8 mouse cellular contexts compared by ENCODE assay signal in the genomic region with DNA sequence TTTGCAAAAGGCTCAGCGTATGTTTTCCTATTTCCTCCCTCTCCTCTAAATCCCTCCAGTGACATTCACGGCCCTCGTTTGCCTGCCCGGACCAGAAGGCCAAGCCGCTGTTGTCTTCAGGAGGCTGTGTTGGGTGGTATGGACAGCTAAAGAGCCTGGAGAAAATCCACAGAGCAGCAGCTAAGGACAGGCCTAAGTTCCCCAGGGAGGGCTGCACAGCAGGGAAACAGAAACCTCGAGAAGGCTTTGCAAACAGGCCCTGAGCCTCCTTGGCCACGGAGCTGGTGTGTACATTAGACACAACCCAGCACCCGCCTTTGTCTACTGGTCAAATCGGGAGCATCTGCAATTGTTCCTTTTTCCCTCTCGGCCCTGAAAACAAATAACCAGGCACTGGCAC. TPM values are rescaled to one million over a fixed set of nuclear protein-coding genes. Genes with fewer than 3 reads are reported as not detected.
DNase-seq lines count a peak whose midpoint lies in the region; ATAC-seq lines count a peak whose summit lies in the region.

No protein-coding gene starts in this region.

- H3K36me3 ChIP-seq in kidney, embryonic 15.5 days, result no peaks in the 10 kb centered on the region
- H3K36me3 ChIP-seq in embryonic facial prominence, embryonic 13.5 days, result no peaks in the 10 kb centered on the region
- H3K36me3 ChIP-seq in intestine, embryonic 15.5 days, result no peaks in the 10 kb centered on the region
- H3K36me3 ChIP-seq in neural tube, embryonic 13.5 days, result no peaks in the 10 kb centered on the region

- no peak overlapping the region for H3K27ac ChIP-seq in kidney, embryonic 15.5 days
- H3K27ac ChIP-seq in embryonic facial prominence, embryonic 13.5 days, result no peak overlapping the region
- H3K27ac ChIP-seq in intestine, embryonic 15.5 days, result no peak overlapping the region
- H3K27ac ChIP-seq in neural tube, embryonic 13.5 days (replicated peaks), result no peak overlapping the region

- H3K9ac ChIP-seq in kidney, embryonic 15.5 days, result no peak overlapping the region
- peak overlapping the region; percentile 75 for H3K9ac ChIP-seq in embryonic facial prominence, embryonic 13.5 days
- H3K9ac ChIP-seq in intestine, embryonic 15.5 days, result no peak overlapping the region
- H3K9ac ChIP-seq in neural tube, embryonic 13.5 days, result peak overlapping the region; percentile 60; the same call in 1 of the 2 replicates

- H3K4me3 ChIP-seq in kidney, embryonic 15.5 days (replicated peaks), result peak overlapping the region; percentile 45; the same call in 1 of the 2 replicates
- peak overlapping the region; percentile 52 for H3K4me3 ChIP-seq in embryonic facial prominence, embryonic 13.5 days
- H3K4me3 ChIP-seq in intestine, embryonic 15.5 days (replicated peaks), result no peak overlapping the region
- H3K4me3 ChIP-seq in neural tube, embryonic 13.5 days, result peak overlapping the region; percentile 36

- no peaks in the 10 kb centered on the region for H3K9me3 ChIP-seq in kidney, embryonic 15.5 days (replicated peaks)
- H3K9me3 ChIP-seq in embryonic facial prominence, embryonic 13.5 days, result no peaks in the 10 kb centered on the region
- H3K9me3 ChIP-seq in intestine, embryonic 15.5 days, result no peaks in the 10 kb centered on the region
- H3K9me3 ChIP-seq in neural tube, embryonic 13.5 days, result no peaks in the 10 kb centered on the region; the same call in 1 of the 2 replicates

- peaks cover 100% of the 10 kb centered on the region for H3K27me3 ChIP-seq in kidney, embryonic 15.5 days
- H3K27me3 ChIP-seq in embryonic facial prominence, embryonic 13.5 days, result peaks cover 100% of the 10 kb centered on the region
- peaks cover 98% of the 10 kb centered on the region for H3K27me3 ChIP-seq in intestine, embryonic 15.5 days (replicated peaks)
- H3K27me3 ChIP-seq in neural tube, embryonic 13.5 days, result peaks cover 100% of the 10 kb centered on the region

- peak overlapping the region; percentile 77; the same call in 1 of the 2 replicates for H3K4me2 ChIP-seq in kidney, embryonic 15.5 days
- H3K4me2 ChIP-seq in embryonic facial prominence, embryonic 13.5 days, result peak overlapping the region; percentile 82
- H3K4me2 ChIP-seq in intestine, embryonic 15.5 days (replicated peaks), result peak overlapping the region; percentile 79; the same call in 1 of the 2 replicates
- peak overlapping the region; percentile 55 for H3K4me2 ChIP-seq in neural tube, embryonic 13.5 days

- WGBS in kidney, embryonic 15.5 days, result 21% methylated on average over 10 of the region's 10 CpGs
- WGBS in embryonic facial prominence, embryonic 13.5 days, result 20% methylated on average over 10 of the region's 10 CpGs
- 32% methylated on average over 10 of the region's 10 CpGs for WGBS in intestine, embryonic 15.5 days
- 4% methylated on average over 10 of the region's 10 CpGs for WGBS in neural tube, embryonic 13.5 days

- H3K4me1 ChIP-seq in kidney, embryonic 15.5 days, result peaks cover 57% of the 10 kb centered on the region
- H3K4me1 ChIP-seq in embryonic facial prominence, embryonic 13.5 days, result peaks cover 54% of the 10 kb centered on the region
- H3K4me1 ChIP-seq in intestine, embryonic 15.5 days (replicated peaks), result peaks cover 51% of the 10 kb centered on the region
- peaks cover 53% of the 10 kb centered on the region for H3K4me1 ChIP-seq in neural tube, embryonic 13.5 days (replicated peaks)

- no peak for DNase-seq in kidney, postnatal 25 days
- DNase-seq in urinary bladder, postnatal 4 days (ENCODE audit: low spot score in 2 of 2), result no peak
- no peak for DNase-seq in cerebellum, adult 18-20 months
- DNase-seq in spleen, adult 18-20 months, result no peak

- ATAC-seq in kidney, embryonic 15.5 days (replicated peaks; ENCODE audit: low FRiP score), result no peak
- no peak for ATAC-seq in embryonic facial prominence, embryonic 13.5 days (ENCODE audit: insufficient number of reproducible peaks, insufficient read depth, low FRiP score, low TSS enrichment, low read depth)
- no peak for ATAC-seq in intestine, embryonic 15.5 days
- no peak for ATAC-seq in neural tube, embryonic 13.5 days (ENCODE audit: low read depth)

RNA-seq across cellular contexts. Expression of gene Tbx1, which starts 4.8 kb away (rescaled TPM):
- 0.28 and 0.40 TPM in 2 replicates for polyA plus RNA-seq in kidney, embryonic 15.5 days (2015; fragmentation: Nextera tagmentation; extraction: Ambion mirVana)
- polyA plus RNA-seq in embryonic facial prominence, embryonic 13.5 days (2015; fragmentation: Nextera tagmentation; extraction: Ambion mirVana), result 7.9 and 8.3 TPM in 2 replicates
- polyA plus RNA-seq in intestine, embryonic 15.5 days (2015; fragmentation: Nextera tagmentation; extraction: Ambion mirVana), result 0.23 and 0.49 TPM in 2 replicates
- polyA plus RNA-seq in neural tube, embryonic 13.5 days (2015; fragmentation: Nextera tagmentation; extraction: Ambion mirVana), result 1.5 and 2.2 TPM in 2 replicates

RNA-seq across cellular contexts. Expression of gene Gp1bb, which starts 36.5 kb away (rescaled TPM):
- polyA plus RNA-seq in kidney, embryonic 15.5 days (2015; fragmentation: Nextera tagmentation; extraction: Ambion mirVana), result 0.93 and 1.6 TPM in 2 replicates
- 2.2 and 3.2 TPM in 2 replicates for polyA plus RNA-seq in embryonic facial prominence, embryonic 13.5 days (2015; fragmentation: Nextera tagmentation; extraction: Ambion mirVana)
- polyA plus RNA-seq in intestine, embryonic 15.5 days (2015; fragmentation: Nextera tagmentation; extraction: Ambion mirVana), result 2.2 and 2.5 TPM in 2 replicates
- polyA plus RNA-seq in neural tube, embryonic 13.5 days (2015; fragmentation: Nextera tagmentation; extraction: Ambion mirVana), result 9.5 and 13.6 TPM in 2 replicates

RNA-seq across cellular contexts. Expression of gene Gm49601, which starts 40.6 kb away (rescaled TPM):
- polyA plus RNA-seq in kidney, embryonic 15.5 days (2015; fragmentation: Nextera tagmentation; extraction: Ambion mirVana), result 1.5 and 4.3 TPM in 2 replicates
- 4.5 and 7.4 TPM in 2 replicates for polyA plus RNA-seq in embryonic facial prominence, embryonic 13.5 days (2015; fragmentation: Nextera tagmentation; extraction: Ambion mirVana)
- polyA plus RNA-seq in intestine, embryonic 15.5 days (2015; fragmentation: Nextera tagmentation; extraction: Ambion mirVana), result 3.5 and 4.3 TPM in 2 replicates
- 14.1 and 19.2 TPM in 2 replicates for polyA plus RNA-seq in neural tube, embryonic 13.5 days (2015; fragmentation: Nextera tagmentation; extraction: Ambion mirVana)

RNA-seq across cellular contexts. Expression of gene Sept5, which starts 44.1 kb away (rescaled TPM):
- polyA plus RNA-seq in kidney, embryonic 15.5 days (2015; fragmentation: Nextera tagmentation; extraction: Ambion mirVana), result 16.3 and 17.1 TPM in 2 replicates
- polyA plus RNA-seq in embryonic facial prominence, embryonic 13.5 days (2015; fragmentation: Nextera tagmentation; extraction: Ambion mirVana), result 39.7 and 45.9 TPM in 2 replicates
- 39.0 and 42.7 TPM in 2 replicates for polyA plus RNA-seq in intestine, embryonic 15.5 days (2015; fragmentation: Nextera tagmentation; extraction: Ambion mirVana)
- 163 and 189 TPM in 2 replicates for polyA plus RNA-seq in neural tube, embryonic 13.5 days (2015; fragmentation: Nextera tagmentation; extraction: Ambion mirVana)

Comparison
In these comparisons a context has a peak if more than half of its experiments do, and no peak if none do; other contexts are left out.
1. H3K9ac ChIP-seq: peak in embryonic facial prominence, embryonic 13.5 days (single experiment) and neural tube, embryonic 13.5 days (single experiment); none in kidney, embryonic 15.5 days (single experiment) and intestine, embryonic 15.5 days (single experiment).
2. Peak in every context shown above with its lines, with median percentiles within 50 percentile points of each other: H3K4me2 ChIP-seq.